Mouse (Mus musculus): ENCODE results near the gene Aim2.
"Not testable (repeated sequence)": the region's sequence is repeated elsewhere in the genome, so short reads cannot be mapped to it uniquely, and the experiment has no call there.

Aim2 gene

DNA sequence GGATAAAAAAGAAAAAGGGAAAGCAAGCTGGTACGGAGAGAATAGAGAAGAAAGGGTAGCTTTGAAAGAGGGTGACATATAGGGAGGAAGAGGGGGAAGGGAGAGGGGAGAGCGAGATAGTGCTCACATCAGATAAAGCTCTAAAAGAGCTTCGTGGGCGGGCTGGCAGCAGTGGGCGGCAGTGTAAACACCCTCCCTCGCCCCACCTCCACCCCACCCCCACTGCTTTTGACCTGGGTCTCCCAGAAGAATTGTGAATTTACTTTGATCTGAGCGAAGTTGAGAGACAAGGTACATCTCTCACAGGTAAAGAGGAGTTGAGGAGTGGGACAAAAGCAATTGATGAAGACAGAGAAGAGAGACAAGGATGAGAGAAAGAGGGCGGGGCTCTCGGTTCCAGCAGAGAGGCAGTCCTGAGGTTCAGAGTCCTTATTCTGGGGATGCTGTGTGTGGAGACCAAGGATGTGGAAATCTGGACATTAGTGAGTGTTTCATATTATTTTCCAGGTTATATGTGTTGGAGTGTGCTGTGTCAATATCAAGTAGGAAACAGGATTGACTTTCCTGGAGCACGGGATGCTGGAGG is at the start of gene Aim2:
TSS of gene Aim2 (plus strand) at position 508 of the 586 bp plus-strand sequence.
- no peak for DNase-seq (ENCODE audit: low spot score)

DNA sequence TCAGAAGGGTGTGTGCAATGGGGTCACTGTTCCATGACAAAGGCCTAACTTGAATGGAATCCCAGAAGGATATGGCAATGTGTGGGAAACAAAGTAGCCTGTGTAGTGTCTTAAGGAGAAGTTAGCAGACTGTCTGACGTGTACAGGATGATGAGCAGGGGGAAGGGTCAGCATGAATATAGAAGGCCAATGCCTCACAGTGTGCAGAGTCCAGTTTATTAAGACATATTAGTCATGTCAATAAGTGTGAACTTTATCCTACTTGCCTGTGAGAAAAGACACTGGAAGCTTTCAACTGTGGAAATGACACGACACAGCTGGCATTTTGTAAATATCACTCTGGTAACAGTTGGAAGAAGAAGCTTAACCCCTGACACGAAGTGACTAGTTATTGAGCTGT is 47.9 kb upstream of the Aim2 start:
- DNase-seq (ENCODE audit: low spot score): not testable (repeated sequence)

DNA sequence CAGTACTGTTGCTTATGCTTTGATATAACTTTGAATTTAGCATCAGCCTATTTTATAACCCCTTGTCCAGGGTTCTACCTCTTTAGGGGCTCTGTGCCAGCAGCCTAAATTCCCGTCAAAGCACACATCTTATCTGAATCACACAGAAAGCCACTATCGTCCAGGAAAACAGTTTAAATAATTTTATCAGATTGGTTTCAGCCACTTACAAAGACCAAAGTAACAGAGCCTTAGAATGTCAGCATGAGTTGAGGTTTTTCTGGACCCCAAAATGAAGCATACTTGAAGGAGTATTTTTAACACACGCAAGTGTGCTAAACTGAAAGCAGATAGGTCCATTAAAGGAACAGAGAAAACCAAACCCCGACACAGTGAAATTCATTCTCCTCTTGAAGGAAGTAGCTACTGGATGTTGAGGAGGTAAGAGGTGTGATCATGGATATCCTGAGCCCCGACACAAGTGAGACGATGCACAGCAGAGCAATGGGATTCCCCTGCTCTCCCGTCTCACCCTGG is 37.1 kb upstream of the Aim2 start:
- DNase-seq (ENCODE audit: low spot score): not testable (repeated sequence)

DNA sequence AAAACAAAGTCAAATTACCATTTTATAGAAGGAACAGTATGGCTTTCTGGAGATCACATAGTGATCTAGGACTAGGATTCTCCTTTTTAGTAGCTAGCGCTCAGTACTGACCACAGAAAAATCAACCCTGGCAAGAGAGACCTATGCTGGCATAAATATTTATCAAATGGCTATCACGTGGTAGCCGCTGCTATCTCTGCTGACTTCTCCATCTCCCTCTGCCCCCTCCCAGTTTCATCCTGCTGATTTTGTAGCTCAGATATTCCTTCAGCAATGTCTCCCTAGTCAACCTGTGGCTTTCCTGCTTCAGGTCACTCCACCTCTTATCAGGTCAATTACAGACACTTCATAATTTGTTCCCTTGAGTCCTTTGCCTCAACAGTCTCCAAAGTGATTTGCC is 35.0 kb upstream of the Aim2 start:
- no peak for DNase-seq (ENCODE audit: low spot score)

DNA sequence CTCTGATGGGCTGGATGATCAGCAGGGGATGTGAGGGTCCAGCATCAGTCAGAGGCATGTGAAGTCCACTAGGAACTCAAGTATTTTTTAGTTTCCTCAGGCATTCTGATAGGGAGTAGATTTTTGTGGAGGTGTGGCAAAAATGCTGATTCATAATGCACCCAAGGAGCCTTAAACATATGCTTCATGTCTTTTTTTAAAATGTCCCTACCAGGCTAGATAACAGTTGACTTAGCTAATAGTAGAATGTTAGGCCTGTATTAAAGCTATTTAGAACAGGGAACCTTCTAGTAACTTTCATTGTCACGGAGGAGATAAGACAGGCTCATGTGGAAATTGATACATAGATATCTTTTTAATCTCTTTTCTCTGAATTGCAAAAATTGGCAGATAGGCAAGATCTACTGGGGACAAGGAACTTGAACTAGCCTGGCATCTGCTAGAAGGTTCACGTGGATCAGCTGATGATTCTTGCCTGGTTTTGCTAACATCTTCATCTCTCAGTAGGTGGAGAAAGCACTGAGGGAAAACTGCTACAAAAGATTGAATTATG is 32.7 kb upstream of the Aim2 start:
- DNase-seq (ENCODE audit: low spot score): no peak

DNA sequence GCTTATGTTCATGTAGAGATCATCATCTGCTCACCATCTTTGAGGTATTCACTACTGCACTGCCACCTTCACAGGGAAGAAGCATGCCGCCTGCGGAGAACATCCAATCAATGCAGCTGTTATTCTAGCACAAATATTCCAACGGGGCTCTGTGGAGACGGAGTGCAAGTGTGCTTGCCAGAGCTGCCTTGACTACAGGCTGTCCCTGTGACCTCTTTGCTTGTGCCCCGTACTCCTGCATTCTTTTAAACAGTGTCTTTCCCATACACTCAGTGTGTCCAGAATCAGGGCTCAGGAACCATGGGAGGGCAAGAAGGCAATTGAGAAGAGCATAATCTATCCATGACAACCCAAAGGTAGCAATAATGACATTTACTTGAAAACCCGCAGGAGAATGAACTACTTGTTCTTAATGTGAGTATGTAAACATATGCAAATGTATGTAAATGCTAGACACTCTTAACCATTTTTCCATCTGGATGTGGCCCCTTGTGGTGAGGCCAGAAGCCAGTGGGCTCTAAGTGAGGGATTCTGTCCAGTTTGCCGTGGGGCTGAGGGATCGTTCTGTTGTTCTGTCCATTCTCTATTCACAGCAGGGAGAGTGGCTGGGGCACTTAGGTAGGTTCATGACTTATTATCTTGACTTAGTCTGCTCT is 29.0 kb upstream of the Aim2 start:
- no peak for DNase-seq (ENCODE audit: low spot score)

DNA sequence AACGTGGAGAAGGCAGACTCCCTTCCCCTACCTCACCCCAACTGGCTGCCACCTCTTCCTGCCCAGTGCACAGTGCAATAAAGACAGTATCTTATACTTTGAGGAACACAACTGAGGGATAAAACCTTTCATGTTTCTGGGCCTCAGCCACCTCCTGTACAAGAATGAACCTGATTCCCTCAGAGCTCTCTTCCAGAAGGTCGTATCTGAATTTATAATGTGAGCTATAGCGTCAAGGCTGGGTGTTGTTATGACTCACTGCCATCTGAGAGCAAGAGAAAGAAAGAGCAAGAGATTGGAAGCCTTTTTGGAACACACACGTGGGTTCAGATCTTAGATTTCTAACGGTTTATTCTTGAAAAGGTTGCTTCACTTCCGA is 28.4 kb upstream of the Aim2 start:
- DNase-seq (ENCODE audit: low spot score): no peak

DNA sequence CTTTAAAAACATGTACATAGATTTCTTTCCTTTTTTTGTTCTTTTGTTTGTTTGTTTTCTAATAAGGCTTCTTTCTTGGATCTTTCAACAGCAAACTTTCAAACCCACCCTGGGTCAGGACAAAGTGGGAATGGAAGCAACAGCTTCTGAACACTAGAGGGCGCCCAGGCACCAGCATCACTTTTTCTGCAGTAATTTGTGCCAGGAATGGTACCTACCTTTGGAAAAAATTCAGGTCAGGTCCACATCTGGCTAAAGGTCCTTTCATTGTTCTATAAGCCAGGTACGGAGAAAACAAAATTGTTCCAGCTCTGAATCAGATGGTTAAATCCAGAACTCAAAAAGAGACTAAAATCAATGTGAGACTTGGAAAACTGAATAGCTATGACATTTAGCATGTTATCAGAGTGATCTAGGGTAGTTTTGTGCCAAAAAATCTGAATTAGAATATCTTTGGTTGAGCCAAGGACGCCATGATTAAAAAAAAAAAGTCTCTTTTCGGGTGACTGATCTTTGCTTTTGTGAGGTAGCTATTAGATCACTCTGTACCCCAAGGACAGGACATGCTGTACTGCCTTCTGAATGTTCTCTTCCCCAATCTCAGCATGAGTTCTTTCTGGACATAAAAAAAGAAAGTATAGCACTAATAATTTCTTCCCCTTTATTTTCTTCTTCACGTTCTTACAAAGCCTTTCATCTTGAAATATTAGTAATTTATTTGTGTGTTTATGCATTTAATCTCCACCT is 26.7 kb upstream of the Aim2 start:
- DNase-seq (ENCODE audit: low spot score): no peak

DNA sequence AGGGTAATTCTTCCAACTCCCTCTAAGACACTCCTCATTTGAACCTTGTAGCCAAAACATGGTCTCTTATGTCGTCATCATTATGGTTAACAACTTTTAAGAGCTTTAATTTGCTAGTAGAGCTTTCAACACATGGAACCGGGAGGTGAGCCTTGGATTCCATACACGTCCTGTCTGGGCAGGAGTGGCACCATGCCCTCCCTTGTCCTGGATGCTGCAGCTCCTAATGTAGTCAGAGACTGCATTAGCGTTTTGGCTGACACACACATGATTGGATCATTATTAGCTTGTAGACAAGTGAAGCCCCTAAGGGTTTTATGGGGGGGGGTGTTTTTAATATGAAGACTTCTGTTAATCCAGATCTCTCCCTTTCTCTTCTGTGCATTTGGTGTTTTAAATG is 25.7 kb upstream of the Aim2 start:
- DNase-seq (ENCODE audit: low spot score): no peak

DNA sequence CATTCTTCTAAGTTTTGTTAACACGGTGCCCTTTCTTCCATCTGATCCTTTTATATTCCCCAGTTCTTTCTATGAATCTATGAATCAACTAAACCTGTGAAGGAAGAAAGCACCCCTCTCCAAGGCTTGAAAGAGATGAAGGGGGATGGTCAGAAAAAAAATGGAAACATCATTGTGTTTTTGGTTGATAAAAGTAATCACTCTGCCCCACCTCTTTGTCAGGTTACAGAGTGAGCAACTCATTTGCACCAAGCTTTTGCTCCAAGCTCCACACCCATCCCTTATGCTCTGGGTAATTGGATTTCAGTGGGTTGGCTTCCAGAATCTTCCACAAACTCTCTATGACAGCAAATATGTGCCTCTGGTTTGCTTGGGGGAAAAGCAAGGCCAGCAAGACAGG is 25.3 kb upstream of the Aim2 start:
- DNase-seq (ENCODE audit: low spot score): peak; percentile 64

DNA sequence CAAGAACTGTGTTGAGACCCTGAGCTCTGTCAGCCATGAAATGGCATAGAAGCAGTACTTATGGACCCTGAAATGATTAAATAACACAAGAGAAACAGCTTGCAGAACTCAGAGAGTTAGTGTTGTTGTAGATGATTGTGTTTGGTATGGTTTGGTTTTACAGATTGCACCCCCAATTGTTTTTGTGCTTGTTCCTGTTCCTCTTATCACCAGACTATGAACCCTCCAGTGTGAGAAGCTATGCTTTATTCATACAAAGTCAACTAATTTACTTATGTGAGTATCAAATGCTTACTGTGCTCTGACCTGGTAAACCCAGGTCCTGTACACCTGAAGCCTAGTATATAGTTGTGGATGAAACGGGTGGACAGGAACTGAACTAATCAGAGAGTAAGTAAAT is 24.1 kb upstream of the Aim2 start:
- no peak for DNase-seq (ENCODE audit: low spot score)

DNA sequence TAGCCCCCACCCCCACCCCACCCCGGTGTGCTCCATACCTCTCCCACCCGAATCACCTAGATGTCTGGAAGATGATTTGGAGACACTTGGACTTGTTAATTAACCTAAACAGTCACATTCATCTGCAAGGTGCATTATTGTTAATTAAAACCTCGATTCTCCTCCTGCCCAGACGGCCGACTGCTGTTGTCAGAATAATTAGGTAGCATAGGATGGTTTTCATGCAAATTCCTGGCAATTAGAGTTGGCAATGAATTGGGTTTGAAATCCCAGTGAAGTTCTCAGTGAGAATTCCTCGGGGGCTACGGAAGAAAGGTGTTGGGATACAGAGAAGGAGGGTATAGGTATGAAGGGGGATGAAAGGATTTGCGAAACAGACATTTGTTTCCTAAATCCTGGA is 22.2 kb upstream of the Aim2 start:
- DNase-seq (ENCODE audit: low spot score): no peak

DNA sequence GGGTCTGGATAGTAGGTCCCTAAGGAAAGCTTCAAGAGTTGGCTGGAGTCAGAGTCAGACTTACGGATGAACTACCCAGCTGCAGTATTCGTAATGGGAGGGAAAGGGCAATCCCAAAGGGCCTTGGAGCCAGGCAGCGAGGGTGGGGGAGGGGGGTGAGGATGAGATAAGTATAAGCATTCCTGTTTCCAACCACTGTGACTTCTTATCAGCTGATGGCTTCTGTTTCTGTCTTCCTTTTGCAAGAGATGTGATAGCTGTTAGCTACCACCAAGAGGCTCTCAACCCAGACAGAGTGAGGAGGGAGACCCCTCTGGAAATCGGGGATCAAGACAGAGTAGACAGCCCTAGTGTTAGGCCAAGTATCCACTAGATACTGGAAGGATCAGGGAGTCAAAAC is 21.5 kb upstream of the Aim2 start:
- DNase-seq (ENCODE audit: low spot score): peak; percentile 78

DNA sequence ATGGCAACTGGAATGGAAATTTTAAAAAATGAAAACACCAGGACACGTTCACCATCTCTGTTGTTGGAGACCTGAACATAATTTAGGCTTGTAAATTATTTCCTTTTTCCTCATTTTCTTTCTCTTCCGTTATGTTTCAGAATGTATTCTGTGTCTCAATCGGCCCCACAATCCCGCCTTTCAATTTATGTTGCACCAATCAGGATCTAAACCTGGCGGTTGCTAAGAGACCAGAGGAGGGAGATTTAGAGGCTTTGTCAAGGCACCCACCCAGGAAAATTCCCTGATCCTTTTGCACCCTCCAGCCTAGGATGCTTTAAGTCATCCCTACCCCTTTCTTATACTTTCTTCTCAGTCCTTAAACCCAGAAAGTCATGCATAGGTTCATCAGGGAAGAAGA is 20.9 kb upstream of the Aim2 start:
- no peak for DNase-seq (ENCODE audit: low spot score)

DNA sequence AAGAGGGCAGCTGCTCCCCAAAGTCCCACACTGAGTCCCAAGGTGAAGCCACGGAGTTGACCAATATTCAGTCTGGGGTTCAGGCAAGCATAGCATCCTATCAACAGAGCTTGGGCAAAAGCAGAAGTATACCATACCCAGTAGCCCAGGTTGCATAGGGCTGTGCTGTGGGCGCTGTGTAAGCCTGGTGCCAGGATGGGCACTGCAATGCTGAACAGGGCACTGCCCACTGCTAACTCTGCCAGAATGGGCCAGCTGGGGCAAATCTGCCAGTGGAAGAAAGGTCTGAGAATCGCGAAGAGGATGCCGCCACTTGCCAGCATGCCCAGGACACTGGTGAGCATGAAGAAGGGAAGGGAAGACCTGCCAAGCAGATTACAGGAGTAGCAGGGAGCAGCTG is 18.3 kb upstream of the Aim2 start:
- no peak for DNase-seq (ENCODE audit: low spot score)

DNA sequence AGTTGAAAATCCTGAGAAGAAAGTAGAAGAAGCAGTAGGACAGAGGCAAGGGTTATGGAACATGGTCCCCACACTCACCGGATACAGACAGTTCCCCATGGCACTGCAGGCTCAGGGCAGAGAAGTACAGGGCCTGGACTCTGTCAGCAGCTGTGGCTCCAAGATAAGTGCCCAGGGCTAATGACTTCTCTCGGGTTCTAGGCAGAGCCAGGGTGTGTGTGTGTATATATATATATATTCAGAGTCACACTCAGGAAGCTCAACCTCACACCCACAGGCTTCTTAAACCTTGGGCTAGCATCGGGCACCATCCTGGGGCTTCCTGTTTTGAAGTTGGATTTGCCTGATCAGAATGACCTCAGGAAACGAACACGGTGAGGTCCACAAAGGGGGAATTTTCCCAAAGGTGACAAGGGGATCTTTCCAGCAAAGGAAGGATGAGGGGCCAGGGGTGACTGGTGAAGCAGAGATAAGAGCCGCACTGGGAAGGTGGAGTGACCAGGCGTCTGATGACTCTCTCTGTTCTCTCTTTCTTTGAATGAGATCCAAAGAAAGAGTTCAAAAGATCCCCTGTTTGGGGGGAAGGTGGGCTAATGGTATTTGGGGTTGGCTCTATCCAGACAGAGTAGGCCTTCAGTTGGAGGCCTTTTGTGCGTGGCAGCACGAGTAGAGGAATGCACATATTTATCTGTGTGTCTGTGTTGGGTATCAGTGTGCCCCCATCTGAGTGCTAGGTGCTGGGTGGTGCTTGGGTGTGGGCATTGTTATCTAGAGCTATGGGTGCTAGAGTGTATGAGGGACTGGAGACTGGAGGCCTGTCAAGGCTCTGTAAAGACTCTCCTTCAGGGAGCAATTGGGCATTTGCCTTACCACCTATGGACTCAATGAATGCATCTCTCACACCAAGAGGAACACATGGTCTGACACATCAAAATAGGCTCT is 17.1 kb upstream of the Aim2 start, which contains the start of gene Ackr1:
TSS of gene Ackr1 (minus strand) at position 439 of the 942 bp plus-strand sequence.
- peak; percentile 87 for DNase-seq (ENCODE audit: low spot score)

DNA sequence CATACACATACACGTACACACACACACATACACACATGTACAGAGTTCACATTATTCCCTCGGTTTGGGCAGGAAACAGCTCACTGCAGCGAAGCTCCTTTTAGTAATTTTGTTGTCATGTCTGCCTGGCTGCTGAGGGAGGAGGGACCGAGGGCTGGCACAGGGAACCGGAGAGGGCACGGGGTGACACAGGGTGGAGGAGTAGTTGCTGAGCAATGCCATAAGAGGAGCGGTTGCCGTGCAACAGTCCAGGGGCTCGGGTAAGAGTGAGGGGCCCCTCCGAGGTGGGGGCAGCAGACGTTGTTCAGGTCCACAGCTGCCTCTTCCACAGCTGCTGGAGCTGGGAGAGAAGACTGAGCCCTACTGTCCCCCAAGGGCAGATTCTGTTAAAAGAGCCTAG is 14.8 kb upstream of the Aim2 start:
- DNase-seq (ENCODE audit: low spot score): no peak

DNA sequence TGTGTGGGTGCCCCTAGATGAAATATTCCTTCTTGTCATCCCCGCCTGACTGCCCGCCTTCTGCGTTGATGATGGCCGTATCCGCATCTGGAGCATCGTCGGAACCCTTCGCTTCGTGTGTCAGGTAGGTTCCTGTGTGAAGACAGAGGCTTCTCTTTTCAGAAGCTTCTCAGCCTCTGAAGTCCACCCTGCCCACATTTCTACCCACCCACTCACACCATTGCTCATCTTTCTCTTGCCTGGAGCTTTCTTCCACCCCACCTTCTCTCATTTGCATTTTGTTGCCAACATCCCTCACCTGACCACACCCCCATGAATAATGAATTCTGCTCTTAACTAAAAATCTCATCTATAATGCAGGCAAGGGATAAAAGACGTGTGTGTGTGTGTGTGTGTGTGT is 13.7 kb upstream of the Aim2 start:
- no peak for DNase-seq (ENCODE audit: low spot score)

DNA sequence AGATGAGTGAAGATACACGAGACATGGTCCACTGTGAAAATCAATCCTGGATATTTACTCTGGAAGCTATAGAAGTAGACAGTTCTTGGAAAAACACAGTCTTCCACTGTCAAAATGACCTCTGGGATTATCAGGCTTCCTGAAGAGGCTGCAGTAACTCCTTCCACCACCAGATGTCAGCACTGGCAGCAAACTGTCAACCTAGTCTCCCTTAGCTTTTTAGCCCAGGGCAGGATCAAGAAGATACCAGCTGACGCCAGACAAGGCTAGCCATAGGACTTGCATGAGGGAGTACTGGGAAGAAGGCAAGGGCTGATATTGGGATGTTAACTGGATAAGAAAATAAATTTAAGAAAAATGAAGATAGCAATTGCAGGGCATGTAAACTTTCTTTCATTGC is 11.1 kb upstream of the Aim2 start:
- DNase-seq (ENCODE audit: low spot score): peak; percentile 75

DNA sequence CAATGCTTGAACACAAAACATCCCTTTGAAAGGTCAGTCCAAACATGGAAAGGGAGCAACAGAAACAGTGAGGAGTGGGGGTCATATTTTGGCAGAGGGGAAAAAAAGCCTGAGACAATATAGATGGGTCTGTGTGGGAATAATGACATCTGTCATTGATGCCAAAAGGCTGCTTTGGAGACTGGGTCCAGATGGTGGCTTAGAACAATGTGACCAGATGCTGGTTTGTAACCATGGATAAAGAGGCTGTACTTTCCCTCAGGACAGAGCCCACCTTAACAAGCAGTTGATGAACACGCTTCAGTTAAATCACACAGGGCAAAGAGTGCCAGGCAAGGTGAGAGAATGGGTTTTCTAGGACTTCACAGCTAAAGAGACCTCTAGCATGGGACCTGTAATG is 8.3 kb upstream of the Aim2 start:
- DNase-seq (ENCODE audit: low spot score): no peak

DNA sequence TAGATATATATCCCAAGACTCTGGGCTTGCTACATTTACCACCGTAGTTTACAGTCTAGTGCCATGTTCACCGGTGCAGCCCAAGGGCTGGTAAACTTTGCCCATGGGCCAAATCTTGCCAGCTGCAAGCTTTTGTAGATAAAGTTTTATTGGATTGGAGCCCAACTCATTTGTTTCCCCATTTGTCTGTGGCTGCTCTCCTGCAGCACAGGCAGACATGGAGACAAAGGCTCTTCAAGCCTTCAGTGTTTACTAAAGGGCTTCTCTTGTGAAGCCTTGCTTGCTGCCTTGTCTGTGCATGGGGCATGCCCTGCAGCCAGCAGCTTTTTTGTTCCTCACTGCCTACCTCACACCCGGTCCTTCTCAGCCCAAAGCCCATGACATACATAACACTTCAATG is 6.7 kb upstream of the Aim2 start:
- DNase-seq (ENCODE audit: low spot score): no peak

DNA sequence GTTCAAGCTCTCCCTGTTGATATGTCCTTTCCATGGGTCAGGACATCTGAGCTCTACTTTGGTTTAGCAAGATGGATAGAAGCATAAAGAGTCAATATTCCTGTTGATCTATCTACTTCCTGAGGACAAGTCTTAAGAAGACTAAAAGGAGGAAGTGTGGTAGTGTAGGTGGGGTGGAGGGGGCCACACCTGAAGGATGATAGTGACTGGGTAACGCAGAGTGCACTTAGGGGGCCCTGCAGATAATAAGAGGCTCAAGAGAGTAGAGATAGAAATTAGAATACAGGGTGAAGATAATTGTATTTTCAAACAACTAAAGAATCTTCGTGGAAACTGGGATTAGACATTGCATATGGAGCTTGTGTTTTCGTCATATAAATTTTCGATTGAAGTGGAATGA is 5.6 kb upstream of the Aim2 start:
- DNase-seq (ENCODE audit: low spot score): no peak

All from c-Kit-positive CD71-positive TER-119-positive erythroid progenitor cells, embryonic 14.5 days (primary cell).